Mouse (Mus musculus) 3T3-L1 (cell line): ENCODE results near the gene Heatr5a.
A peak's percentile ranks its signal among the peaks of the same experiment; 100 is the strongest.

Experiments used
- DNase-seq: peaks from one replicate; pipeline ENCODE4 v3.0.0-alpha.2; 2015; ENCODE audit warnings: low read depth, low spot score

Gene Heatr5a

GRCm38 (mm10) chr12:51972269-51973065 is 1.3 kb upstream of the Heatr5a start:
- DNase-seq, result peak; percentile 33

- DNase-seq, result peak; percentile 42
Observed at GRCm38 (mm10) chr12:51970352-51971069, 610 bp downstream of the Heatr5a start.

- peak; percentile 21 for DNase-seq
Observed at GRCm38 (mm10) chr12:51969876-51970275, 1.2 kb downstream of the Heatr5a start.

GRCm38 (mm10) chr12:51969092-51969491 is 2.0 kb downstream of the Heatr5a start:
- no peak for DNase-seq

- DNase-seq, result peak; percentile 57
Observed at GRCm38 (mm10) chr12:51967915-51968595, 3.1 kb downstream of the Heatr5a start.

GRCm38 (mm10) chr12:51957626-51958025 is 13.5 kb downstream of the Heatr5a start:
- DNase-seq, result no peak

GRCm38 (mm10) chr12:51952309-51952708 is 18.8 kb downstream of the Heatr5a start:
- peak; percentile 63 for DNase-seq

- peak; percentile 97 for DNase-seq
Observed at GRCm38 (mm10) chr12:51947498-51947945, 23.6 kb downstream of the Heatr5a start.

GRCm38 (mm10) chr12:51945331-51945730 is 25.8 kb downstream of the Heatr5a start:
- no peak for DNase-seq

- no peak for DNase-seq
Observed at GRCm38 (mm10) chr12:51939848-51940247, 31.3 kb downstream of the Heatr5a start.

- no peak for DNase-seq
Observed at GRCm38 (mm10) chr12:51937938-51938337, 33.2 kb downstream of the Heatr5a start.

- DNase-seq, result no peak
Observed at GRCm38 (mm10) chr12:51929630-51930029, 41.5 kb downstream of the Heatr5a start.

GRCm38 (mm10) chr12:51917191-51917590 is 53.9 kb downstream of the Heatr5a start:
- no peak for DNase-seq

- no peak for DNase-seq
Observed at GRCm38 (mm10) chr12:51914903-51915670, 56.0 kb downstream of the Heatr5a start.

- no peak for DNase-seq
Observed at GRCm38 (mm10) chr12:51909202-51909601, 61.9 kb downstream of the Heatr5a start.

GRCm38 (mm10) chr12:51907543-51907942 is 63.6 kb downstream of the Heatr5a start:
- no peak for DNase-seq

GRCm38 (mm10) chr12:51900551-51900950 is 70.6 kb downstream of the Heatr5a start:
- no peak for DNase-seq

- no peak for DNase-seq
Observed at GRCm38 (mm10) chr12:51896901-51897300, 74.2 kb downstream of the Heatr5a start.

- no peak for DNase-seq
Observed at GRCm38 (mm10) chr12:51888609-51889008, 82.5 kb downstream of the Heatr5a start.

- no peak for DNase-seq
Observed at GRCm38 (mm10) chr12:51887301-51888290, 83.5 kb downstream of the Heatr5a start.
